Mouse (Mus musculus) layer of hippocampus, postnatal 10 days (tissue): ENCODE measurements at regions not wholly inside any gene's neighbourhood (a gene's known extent, or its start where the extent isn't known, plus 50 kb on each side); places are given as distances from the start of the nearest gene placed in this dataset.

ENCODE experiments used
- DNase-seq, 2 experiments: peaks; one replicate each; pipeline ENCODE4 v3.0.0; 2021; ENCODE audit warnings: low spot score in 2 of 2

DNA sequence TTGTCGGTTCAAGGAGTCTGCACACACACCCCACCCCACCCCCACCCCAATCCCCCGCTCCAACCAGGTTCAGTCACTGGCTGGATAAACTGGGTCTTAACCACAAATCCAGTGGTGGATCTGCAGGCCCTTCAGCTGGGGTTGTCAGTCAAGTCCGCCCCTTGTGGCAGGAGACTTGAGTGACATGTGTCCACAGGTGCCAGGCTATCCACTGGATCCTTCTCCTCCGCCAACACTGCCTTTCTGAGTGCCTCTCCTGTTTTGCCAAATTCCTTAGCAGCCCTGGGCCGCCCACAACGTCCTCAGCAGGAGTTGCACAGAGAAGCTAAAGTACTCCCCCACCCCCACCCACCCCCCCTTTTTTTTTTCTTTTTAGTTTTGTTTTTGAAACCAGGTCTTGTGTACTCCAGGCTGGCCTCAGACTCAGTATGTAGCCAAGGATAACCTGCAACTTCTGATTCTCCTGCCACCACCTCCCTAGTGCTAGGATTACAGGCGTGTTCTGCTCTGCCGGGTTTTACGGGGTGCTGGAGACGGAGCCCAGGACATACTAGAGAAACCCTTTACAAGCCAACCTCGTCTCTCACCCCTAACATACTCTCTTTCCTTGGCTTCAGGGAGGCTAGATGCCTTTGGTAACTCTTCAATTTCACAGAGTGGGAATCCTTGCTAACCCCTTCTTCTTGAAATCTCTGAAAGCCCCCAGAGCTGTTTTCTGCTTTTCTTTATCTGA is 57.2 kb upstream of the Zfp280d start:
- DNase-seq = no peak

DNA sequence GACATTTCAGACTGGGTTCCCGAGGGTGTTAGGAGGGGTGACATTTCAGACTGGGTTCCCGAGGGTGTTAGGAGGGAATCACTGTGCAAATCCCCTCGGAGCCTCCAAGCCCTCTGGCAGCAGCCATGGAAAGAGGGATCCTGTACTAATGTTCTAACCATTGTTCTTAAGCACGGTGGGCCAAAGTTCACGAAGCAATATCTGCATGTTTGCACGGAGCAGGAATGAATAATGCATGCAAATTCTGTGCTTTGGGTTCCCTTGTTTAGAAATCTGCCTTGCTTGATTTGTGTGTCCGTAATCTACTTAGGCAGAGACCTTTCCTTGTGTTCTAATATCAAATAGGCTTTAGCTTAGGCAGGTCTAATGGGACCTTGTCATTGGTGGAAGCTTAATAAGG is 55.9 kb upstream of the Zfp280d start:
- DNase-seq = no peak

DNA sequence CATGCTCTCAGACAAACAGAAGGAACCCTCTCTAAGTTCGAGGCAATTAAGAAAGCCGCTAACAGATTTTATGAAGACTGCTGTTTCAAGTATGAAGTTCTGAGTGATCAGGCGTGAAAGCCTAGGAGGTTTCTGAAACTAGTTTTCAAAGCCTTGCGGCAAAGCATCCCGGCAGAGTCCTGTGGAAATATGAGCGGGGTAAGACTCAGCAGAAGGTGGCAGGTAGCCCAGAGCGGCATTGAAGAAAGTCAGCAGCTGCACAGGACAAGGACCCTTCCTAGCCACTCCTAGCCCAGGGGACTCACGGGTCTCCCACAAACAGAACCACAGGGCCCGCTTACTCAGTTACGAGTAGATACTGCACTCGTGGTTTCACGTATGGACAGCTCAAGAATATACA is 54.8 kb upstream of the Zfp280d start:
- DNase-seq = no peak

DNA sequence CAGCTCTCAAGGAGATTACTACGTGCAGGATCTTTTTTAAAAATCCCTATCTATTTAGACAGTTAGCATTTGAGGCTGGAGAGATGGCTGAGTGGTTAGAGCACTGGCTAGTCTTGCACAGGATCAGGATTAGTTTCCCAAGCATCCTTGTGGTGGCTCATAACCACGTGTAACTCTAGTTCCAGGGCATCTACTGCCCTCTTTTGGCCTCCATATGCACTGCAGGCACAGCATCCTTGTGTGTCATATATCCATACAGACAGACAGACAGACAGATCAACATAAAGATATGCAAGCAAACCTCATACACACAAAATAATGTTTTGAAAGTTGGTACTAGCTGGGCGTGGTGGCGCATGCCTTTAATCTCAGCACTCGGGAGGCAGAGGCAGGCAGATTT is 53.3 kb upstream of the Zfp280d start:
- no peak for DNase-seq
